Mouse (Mus musculus): ENCODE measurements around the gene Cnp. TPM values are rescaled to one million over a fixed set of nuclear protein-coding genes. Genes with fewer than 3 reads are reported as not detected.

Gene Cnp
- polyA plus RNA-seq (2014; fragmentation: Illumina TruSeq; extraction: RNeasy Lipid Tissue Mini Kit (QIAGEN cat#74804); ENCODE audit: low replicate concordance), result 3.5 TPM

GRCm38 (mm10) chr11:100574708-100575483, at the start of gene Cnp:
Cnp (plus strand) TSS chr11:100574904.

GRCm38 (mm10) chr11:100527458-100528374, 47.0 kb upstream of the Cnp start, which contains the start of gene Acly:
Acly (minus strand) TSS chr11:100528000.

GRCm38 (mm10) chr11:100544832-100545745, 29.6 kb upstream of the Cnp start, which contains the start of gene Ttc25:
Ttc25 (plus strand) TSS chr11:100545607.

GRCm38 (mm10) chr11:100618761-100619484, 44.2 kb downstream of the Cnp start, which contains the start of gene Nkiras2:
Nkiras2 (plus strand) TSS chr11:100619244.

GRCm38 (mm10) chr11:100619982-100620381, 45.3 kb downstream of the Cnp start, which contains the start of gene Dnajc7:
Dnajc7 (minus strand) TSS chr11:100620168.

Other genes with a start within 250 kb of the Cnp start
- not detected for gene Gast, start 240.5 kb upstream of the Cnp start, polyA plus RNA-seq (2014; fragmentation: Illumina TruSeq; extraction: RNeasy Lipid Tissue Mini Kit (QIAGEN cat#74804); ENCODE audit: low replicate concordance)
- gene Hap1, start 218.8 kb upstream of the Cnp start, polyA plus RNA-seq (2014; fragmentation: Illumina TruSeq; extraction: RNeasy Lipid Tissue Mini Kit (QIAGEN cat#74804); ENCODE audit: low replicate concordance), result 0.22 TPM
- 3.0 TPM for gene Jup, start 177.1 kb upstream of the Cnp start, polyA plus RNA-seq (2014; fragmentation: Illumina TruSeq; extraction: RNeasy Lipid Tissue Mini Kit (QIAGEN cat#74804); ENCODE audit: low replicate concordance)
- gene P3h4, start 160.1 kb upstream of the Cnp start, polyA plus RNA-seq (2014; fragmentation: Illumina TruSeq; extraction: RNeasy Lipid Tissue Mini Kit (QIAGEN cat#74804); ENCODE audit: low replicate concordance), result not detected
- gene Fkbp10, start 159.2 kb upstream of the Cnp start, polyA plus RNA-seq (2014; fragmentation: Illumina TruSeq; extraction: RNeasy Lipid Tissue Mini Kit (QIAGEN cat#74804); ENCODE audit: low replicate concordance), result not detected
- gene Nt5c3b, start 133.1 kb upstream of the Cnp start, polyA plus RNA-seq (2014; fragmentation: Illumina TruSeq; extraction: RNeasy Lipid Tissue Mini Kit (QIAGEN cat#74804); ENCODE audit: low replicate concordance), result 3.2 TPM
- not detected for gene Klhl10, start 133.0 kb upstream of the Cnp start, polyA plus RNA-seq (2014; fragmentation: Illumina TruSeq; extraction: RNeasy Lipid Tissue Mini Kit (QIAGEN cat#74804); ENCODE audit: low replicate concordance)
- 2.3 TPM for gene Klhl11, start 102.2 kb upstream of the Cnp start, polyA plus RNA-seq (2014; fragmentation: Illumina TruSeq; extraction: RNeasy Lipid Tissue Mini Kit (QIAGEN cat#74804); ENCODE audit: low replicate concordance)
- gene Acly, start 46.9 kb upstream of the Cnp start, polyA plus RNA-seq (2014; fragmentation: Illumina TruSeq; extraction: RNeasy Lipid Tissue Mini Kit (QIAGEN cat#74804); ENCODE audit: low replicate concordance), result 28.1 TPM
- not detected for gene Ttc25, start 29.3 kb upstream of the Cnp start, polyA plus RNA-seq (2014; fragmentation: Illumina TruSeq; extraction: RNeasy Lipid Tissue Mini Kit (QIAGEN cat#74804); ENCODE audit: low replicate concordance)
- 2.9 TPM for gene Nkiras2, start 44.3 kb downstream of the Cnp start, polyA plus RNA-seq (2014; fragmentation: Illumina TruSeq; extraction: RNeasy Lipid Tissue Mini Kit (QIAGEN cat#74804); ENCODE audit: low replicate concordance)
- 243 TPM for gene Dnajc7, start 45.3 kb downstream of the Cnp start, polyA plus RNA-seq (2014; fragmentation: Illumina TruSeq; extraction: RNeasy Lipid Tissue Mini Kit (QIAGEN cat#74804); ENCODE audit: low replicate concordance)
- not detected for gene Zfp385c, start 117.6 kb downstream of the Cnp start, polyA plus RNA-seq (2014; fragmentation: Illumina TruSeq; extraction: RNeasy Lipid Tissue Mini Kit (QIAGEN cat#74804); ENCODE audit: low replicate concordance)
- 0.45 TPM for gene Dhx58, start 129.4 kb downstream of the Cnp start, polyA plus RNA-seq (2014; fragmentation: Illumina TruSeq; extraction: RNeasy Lipid Tissue Mini Kit (QIAGEN cat#74804); ENCODE audit: low replicate concordance)
- gene Kat2a, start 137.6 kb downstream of the Cnp start, polyA plus RNA-seq (2014; fragmentation: Illumina TruSeq; extraction: RNeasy Lipid Tissue Mini Kit (QIAGEN cat#74804); ENCODE audit: low replicate concordance), result 0.48 TPM
- gene Hspb9, start 138.9 kb downstream of the Cnp start, polyA plus RNA-seq (2014; fragmentation: Illumina TruSeq; extraction: RNeasy Lipid Tissue Mini Kit (QIAGEN cat#74804); ENCODE audit: low replicate concordance), result not detected
- gene Rab5c, start 163.3 kb downstream of the Cnp start, polyA plus RNA-seq (2014; fragmentation: Illumina TruSeq; extraction: RNeasy Lipid Tissue Mini Kit (QIAGEN cat#74804); ENCODE audit: low replicate concordance), result 45.0 TPM
- not detected for gene Kcnh4, start 185.0 kb downstream of the Cnp start, polyA plus RNA-seq (2014; fragmentation: Illumina TruSeq; extraction: RNeasy Lipid Tissue Mini Kit (QIAGEN cat#74804); ENCODE audit: low replicate concordance)
- not detected for gene Hcrt, start 188.0 kb downstream of the Cnp start, polyA plus RNA-seq (2014; fragmentation: Illumina TruSeq; extraction: RNeasy Lipid Tissue Mini Kit (QIAGEN cat#74804); ENCODE audit: low replicate concordance)
- 1.7 TPM for gene Ghdc, start 196.1 kb downstream of the Cnp start, polyA plus RNA-seq (2014; fragmentation: Illumina TruSeq; extraction: RNeasy Lipid Tissue Mini Kit (QIAGEN cat#74804); ENCODE audit: low replicate concordance)

Data from small intestine, adult 10 weeks (tissue).